Mouse (Mus musculus): Measurements from ENCODE around the gene Ror1.

GRCm38 (mm10) chr4:100158401-100158800, 62.8 kb downstream of the Ror1 start:
- no peak for TF ChIP-seq CTCF (IDR thresholded peaks at IDR 0.05; ENCODE audit: borderline replicate concordance, insufficient read depth, low read length)
- no peak for TF ChIP-seq POLR2A (IDR thresholded peaks at IDR 0.05; ENCODE audit: low read depth, low read length)

All from embryonic fibroblast, embryonic 13.5 days (primary cell).